Mouse (Mus musculus) heart, postnatal 0 days (tissue): ENCODE results near the gene Sptssb.

ENCODE experiments used
- CTCF ChIP-seq: IDR thresholded peaks from 2 replicates; pipeline ENCODE4 v1.5.1; 2016; ENCODE audit warnings: antibody characterized with exemption, control low read depth, low read depth
- EP300 ChIP-seq: IDR thresholded peaks from 2 replicates; pipeline ENCODE4 v1.6.1; 2016; ENCODE audit warnings: antibody characterized with exemption, low read depth

- TF ChIP-seq CTCF (no peak), EP300 (no peak)
Observed at GRCm38 (mm10) chr3:69902787-69903477, 43.2 kb upstream of the Sptssb start.
